In genomic region chr1:50831663-50832062, GRCm38 (mm10) we compare ENCODE assay signal across 18 mouse cellular contexts.
A peak's percentile ranks its signal among the peaks of the same experiment; 100 is the strongest.
DNase-seq lines count a peak whose midpoint lies in the region; ATAC-seq and TF ChIP-seq lines count a peak whose summit lies in the region.
"Had no signal": no experiment of that assay in that cellular context is flagged by ENCODE, and none has a peak within 500 bp of the region (broad histone marks: within the 10 kb centered on the region; RNA-seq: fewer than 3 reads in every experiment).

No protein-coding gene starts in this region.

- no peak overlapping the region for H3K4me3 ChIP-seq in forebrain, postnatal 0 days (ENCODE audit: low read depth, low read length)
- no peak overlapping the region for H3K4me3 ChIP-seq in forebrain, embryonic 15.5 days
- no peak overlapping the region for H3K4me3 ChIP-seq in layer of hippocampus, adult 2 months
- H3K4me3 ChIP-seq in midbrain, embryonic 14.5 days (replicated peaks; ENCODE audit: low read depth, low read length) = no peak overlapping the region
- no peak overlapping the region for H3K4me3 ChIP-seq in midbrain, embryonic 11.5 days (ENCODE audit: low read depth, low read length)
- H3K4me3 ChIP-seq: embryonic facial prominence, embryonic 15.5 days; neural tube, embryonic 12.5 days had no signal

- H3K27ac ChIP-seq in forebrain, postnatal 0 days (ENCODE audit: low read depth, low read length) = no peak overlapping the region
- H3K27ac ChIP-seq in forebrain, embryonic 15.5 days (replicated peaks) = no peak overlapping the region
- no peak overlapping the region for H3K27ac ChIP-seq in layer of hippocampus, adult 2 months
- no peak overlapping the region for H3K27ac ChIP-seq in midbrain, embryonic 14.5 days (replicated peaks; ENCODE audit: low read depth, low read length)
- H3K27ac ChIP-seq in midbrain, embryonic 11.5 days (ENCODE audit: low read depth, low read length) = no peak overlapping the region
- H3K27ac ChIP-seq: embryonic facial prominence, embryonic 15.5 days; neural tube, embryonic 12.5 days had no signal

- no peaks in the 10 kb centered on the region for H3K27me3 ChIP-seq in forebrain, postnatal 0 days (ENCODE audit: insufficient read depth, low read length)
- H3K27me3 ChIP-seq in forebrain, embryonic 15.5 days = no peaks in the 10 kb centered on the region
- no peaks in the 10 kb centered on the region for H3K27me3 ChIP-seq in midbrain, embryonic 14.5 days (ENCODE audit: control insufficient read depth, insufficient read depth, low read length)
- no peaks in the 10 kb centered on the region for H3K27me3 ChIP-seq in midbrain, embryonic 11.5 days (ENCODE audit: control insufficient read depth, insufficient read depth, low read length)
- H3K27me3 ChIP-seq: embryonic facial prominence, embryonic 15.5 days; neural tube, embryonic 12.5 days had no signal

- no peak overlapping the region for H3K4me2 ChIP-seq in forebrain, postnatal 0 days (ENCODE audit: low read depth)
- no peak overlapping the region for H3K4me2 ChIP-seq in forebrain, embryonic 15.5 days (replicated peaks)
- no peak overlapping the region for H3K4me2 ChIP-seq in midbrain, embryonic 14.5 days (ENCODE audit: low read length)
- H3K4me2 ChIP-seq in midbrain, embryonic 11.5 days = no peak overlapping the region
- H3K4me2 ChIP-seq: embryonic facial prominence, embryonic 15.5 days; neural tube, embryonic 12.5 days had no signal

- H3K36me3 ChIP-seq in forebrain, postnatal 0 days (ENCODE audit: insufficient read depth) = no peaks in the 10 kb centered on the region
- H3K36me3 ChIP-seq in forebrain, embryonic 15.5 days = no peaks in the 10 kb centered on the region
- no peaks in the 10 kb centered on the region for H3K36me3 ChIP-seq in midbrain, embryonic 14.5 days (ENCODE audit: control insufficient read depth, insufficient read depth, low read length)
- no peaks in the 10 kb centered on the region for H3K36me3 ChIP-seq in midbrain, embryonic 11.5 days (ENCODE audit: control insufficient read depth, insufficient read depth, low read length)
- H3K36me3 ChIP-seq: embryonic facial prominence, embryonic 15.5 days; neural tube, embryonic 12.5 days had no signal

- ATAC-seq in forebrain, postnatal 0 days = no peak
- no peak for ATAC-seq in forebrain, embryonic 15.5 days (replicated peaks)
- no peak for ATAC-seq in midbrain, embryonic 14.5 days (ENCODE audit: low FRiP score, low TSS enrichment)
- no peak for ATAC-seq in midbrain, embryonic 11.5 days (ENCODE audit: low FRiP score)
- ATAC-seq in inflammation-experienced regulatory T-cells, adult 6 months = no peak
- ATAC-seq: hindbrain, embryonic 16.5 days had no signal

- TF ChIP-seq CTCF in forebrain, postnatal 0 days (IDR thresholded peaks at IDR 0.05; ENCODE audit: low read depth) = peak; percentile 24
- TF ChIP-seq CTCF in layer of hippocampus, adult 2 months (conservative IDR thresholded peaks at IDR 0.05) = peak; percentile 56
- TF ChIP-seq CTCF in brain, embryonic 14.5 days (IDR thresholded peaks at IDR 0.05; ENCODE audit: borderline replicate concordance, extremely low read depth, insufficient read depth, insufficient read length) = no peak

- WGBS in forebrain, postnatal 0 days = 59% methylated on average over 1 of the region's 1 CpGs
- 71% methylated on average over 1 of the region's 1 CpGs for WGBS in forebrain, embryonic 15.5 days
- WGBS in midbrain, embryonic 14.5 days = 65% methylated on average over 1 of the region's 1 CpGs
- WGBS in midbrain, embryonic 11.5 days = 54% methylated on average over 1 of the region's 1 CpGs

- no peak for TF ChIP-seq POLR2A in brain, embryonic 14.5 days (IDR thresholded peaks at IDR 0.05; ENCODE audit: borderline replicate concordance, extremely low read depth, insufficient read depth, insufficient read length, poor library complexity, severe bottlenecking)

- H3K4me1 ChIP-seq in forebrain, postnatal 0 days (ENCODE audit: insufficient read depth) = no peaks in the 10 kb centered on the region
- H3K4me1 ChIP-seq in forebrain, embryonic 15.5 days = no peaks in the 10 kb centered on the region
- no peaks in the 10 kb centered on the region for H3K4me1 ChIP-seq in midbrain, embryonic 14.5 days (ENCODE audit: control insufficient read depth, insufficient read depth, low read length)
- H3K4me1 ChIP-seq in midbrain, embryonic 11.5 days (ENCODE audit: control insufficient read depth, insufficient read depth, low read length) = no peaks in the 10 kb centered on the region
- H3K4me1 ChIP-seq: embryonic facial prominence, embryonic 15.5 days; neural tube, embryonic 12.5 days had no signal

- no peak overlapping the region for H3K9ac ChIP-seq in forebrain, postnatal 0 days
- no peak overlapping the region for H3K9ac ChIP-seq in forebrain, embryonic 15.5 days (replicated peaks)
- no peak overlapping the region for H3K9ac ChIP-seq in midbrain, embryonic 14.5 days (replicated peaks; ENCODE audit: low read length)
- no peak overlapping the region for H3K9ac ChIP-seq in midbrain, embryonic 11.5 days (ENCODE audit: low read length)
- H3K9ac ChIP-seq: embryonic facial prominence, embryonic 15.5 days; neural tube, embryonic 12.5 days had no signal

- H3K9me3 ChIP-seq in forebrain, postnatal 0 days (ENCODE audit: low read length) = no peaks in the 10 kb centered on the region
- no peaks in the 10 kb centered on the region for H3K9me3 ChIP-seq in forebrain, embryonic 15.5 days
- H3K9me3 ChIP-seq in midbrain, embryonic 14.5 days (ENCODE audit: control insufficient read depth, low read length) = no peaks in the 10 kb centered on the region
- no peaks in the 10 kb centered on the region for H3K9me3 ChIP-seq in midbrain, embryonic 11.5 days (ENCODE audit: control insufficient read depth, low read length)
- H3K9me3 ChIP-seq: embryonic facial prominence, embryonic 15.5 days; neural tube, embryonic 12.5 days had no signal

- DNase-seq in forebrain, postnatal 0 days = no peak
- no peak for DNase-seq in layer of hippocampus, adult 2 months (ENCODE audit: low spot score in 2 of 2)
- no peak for DNase-seq in layer of hippocampus, postnatal 36 days
- DNase-seq in midbrain, embryonic 14.5 days = peak; percentile 11
- no peak for DNase-seq in midbrain, embryonic 11.5 days (ENCODE audit: low spot score, missing footprints)
- DNase-seq in brain, embryonic 14.5 days (ENCODE audit: low read depth) = peak; percentile 34
- DNase-seq: adrenal gland, adult 8-10 months; cerebellum, adult 18-20 months; heart, postnatal 4 days; kidney, adult 2 months; kidney, postnatal 14 days; lung, postnatal 4 days; thymus, postnatal 25 days had no signal

Comparison
In these comparisons a context has a peak if more than half of its experiments do, and no peak if none do; other contexts are left out.
1. DNase-seq: peak in midbrain, embryonic 14.5 days (single experiment) and brain, embryonic 14.5 days (single experiment); none in forebrain, postnatal 0 days (single experiment), layer of hippocampus, adult 2 months (0 of 2), layer of hippocampus, postnatal 36 days (0 of 2) and midbrain, embryonic 11.5 days (single experiment).